Mouse (Mus musculus) lung, postnatal 10 days (tissue): ENCODE measurements around the gene Cnot10.

ENCODE experiments used
- DNase-seq: peaks from one replicate; pipeline ENCODE4 v3.0.0; 2021

Gene Cnot10

DNA sequence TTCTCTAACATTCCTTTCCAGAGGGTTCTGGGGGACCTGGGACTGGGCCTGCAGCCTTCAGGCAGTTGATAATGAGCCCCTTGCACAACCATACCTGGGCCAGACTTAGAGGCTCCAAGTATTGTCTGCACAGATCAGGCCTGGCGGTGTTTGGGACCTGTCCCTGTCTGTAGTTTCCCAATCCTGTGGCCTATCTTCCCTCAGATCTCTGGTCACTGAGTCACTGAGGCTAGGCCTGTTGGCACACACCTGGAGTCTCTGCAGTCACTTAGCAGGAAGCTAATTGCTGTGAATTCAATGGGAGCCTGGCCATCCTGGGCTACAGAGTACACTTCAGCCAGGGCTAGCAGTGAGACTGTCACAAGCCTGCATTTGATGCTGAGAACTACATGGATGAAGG is 64.0 kb downstream of the Cnot10 start:
- no peak for DNase-seq

DNA sequence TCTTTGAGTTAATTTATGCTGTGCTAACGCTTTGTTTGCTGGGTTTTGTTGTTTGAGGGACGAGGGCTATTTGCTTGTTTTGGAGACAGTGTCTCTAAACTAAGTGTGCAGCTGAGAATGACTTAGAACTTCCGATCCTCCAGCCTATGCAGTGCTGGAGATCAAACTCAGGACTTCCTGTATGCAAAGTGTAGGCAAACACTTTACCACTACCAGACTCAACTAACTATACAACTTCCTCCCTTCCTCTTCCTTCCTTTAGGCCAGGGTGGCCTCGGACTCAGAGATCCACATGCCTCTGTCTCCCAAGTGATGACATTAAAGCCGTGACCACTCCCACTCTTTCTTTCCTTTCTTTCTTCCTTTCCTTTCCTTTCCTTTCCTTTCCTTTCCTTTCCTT is 66.5 kb downstream of the Cnot10 start:
- DNase-seq = no peak

DNA sequence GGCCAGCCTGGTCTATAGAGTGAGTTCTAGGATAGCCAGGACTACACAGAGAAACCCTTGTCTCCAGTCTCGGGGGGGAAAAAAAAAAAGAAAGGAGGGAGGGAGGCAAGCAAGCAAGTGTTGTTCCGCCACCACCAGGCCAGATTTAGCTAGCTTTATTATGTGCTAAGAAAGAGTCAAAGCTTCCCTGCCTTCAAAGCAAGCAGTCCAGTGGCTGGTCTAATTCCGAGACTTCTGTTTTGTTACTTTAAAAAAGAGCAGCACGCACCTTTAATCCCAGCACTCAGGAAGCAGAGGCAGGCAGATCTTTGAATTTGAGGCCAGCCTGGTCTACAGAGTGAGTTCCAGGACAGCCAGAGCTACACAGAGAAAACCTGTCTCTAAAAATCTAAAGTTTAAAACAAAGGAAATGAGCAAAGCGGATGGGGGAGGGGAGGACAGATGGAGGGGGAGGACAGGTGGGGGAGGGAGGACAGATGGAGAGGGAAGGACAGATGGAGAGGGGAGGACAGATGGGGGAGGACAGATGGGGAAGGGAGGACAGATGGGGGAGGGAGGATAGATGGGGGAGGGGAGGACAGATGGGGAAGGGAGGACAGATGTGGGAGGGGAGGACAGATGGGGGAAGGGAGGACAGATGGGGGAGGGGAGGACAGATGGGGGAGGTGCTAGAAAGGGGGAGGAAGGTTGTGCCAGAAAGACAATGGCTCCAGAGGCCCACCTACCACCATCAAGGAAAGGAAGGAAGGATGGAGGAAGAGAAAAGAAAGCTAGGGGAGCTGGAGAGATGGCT is 71.1 kb downstream of the Cnot10 start:
- no peak for DNase-seq

- no peak for DNase-seq
Measured at GRCm38 (mm10) chr9:114564667-114565066, 75.3 kb downstream of the Cnot10 start.

GRCm38 (mm10) chr9:114563761-114564606 is 76.0 kb downstream of the Cnot10 start, which contains the start of gene Trim71:
Gene Trim71 (minus strand): TSS chr9:114564369.
- DNase-seq = no peak

DNA sequence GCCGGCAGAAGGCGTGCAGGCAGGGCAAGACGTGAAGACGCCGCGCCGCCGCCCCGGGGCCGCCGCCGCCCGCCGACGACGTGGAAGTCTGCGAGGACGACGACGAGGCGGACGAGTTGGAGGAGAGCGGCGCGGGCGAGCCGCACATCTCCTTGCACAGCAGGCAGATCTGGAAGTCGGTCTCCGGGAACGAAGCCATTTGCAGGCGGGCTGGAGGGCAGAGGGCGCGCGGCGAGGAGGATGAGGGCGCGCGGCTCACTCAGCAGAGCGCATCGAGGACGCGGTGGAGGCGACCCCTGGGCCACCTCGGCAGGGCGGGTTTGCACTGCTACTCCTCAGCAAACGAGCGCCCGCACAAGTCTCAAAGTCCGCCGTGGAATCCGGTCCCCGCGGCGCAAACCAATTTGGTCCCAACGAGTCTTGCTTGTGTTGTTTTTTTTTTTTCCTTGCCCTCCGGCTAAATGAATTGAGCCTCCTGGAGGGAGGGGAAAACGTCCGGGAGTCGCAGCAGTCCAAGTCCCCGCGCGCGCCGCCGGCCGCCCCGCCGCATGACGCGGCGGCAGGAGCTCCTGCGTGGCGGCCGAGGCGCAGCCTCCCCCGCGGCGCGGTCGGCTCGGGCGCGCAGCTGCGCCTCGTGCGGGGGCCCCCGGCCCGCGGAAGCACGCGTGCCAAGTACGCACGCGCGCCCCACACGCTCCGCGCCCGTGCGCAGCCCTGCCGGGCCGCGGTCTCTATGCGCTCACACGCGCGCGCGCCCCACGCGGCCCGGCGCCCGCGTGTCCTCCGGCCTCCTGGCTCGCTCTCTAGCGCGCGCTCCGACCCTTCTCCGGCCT is 76.8 kb downstream of the Cnot10 start:
- DNase-seq = no peak

DNA sequence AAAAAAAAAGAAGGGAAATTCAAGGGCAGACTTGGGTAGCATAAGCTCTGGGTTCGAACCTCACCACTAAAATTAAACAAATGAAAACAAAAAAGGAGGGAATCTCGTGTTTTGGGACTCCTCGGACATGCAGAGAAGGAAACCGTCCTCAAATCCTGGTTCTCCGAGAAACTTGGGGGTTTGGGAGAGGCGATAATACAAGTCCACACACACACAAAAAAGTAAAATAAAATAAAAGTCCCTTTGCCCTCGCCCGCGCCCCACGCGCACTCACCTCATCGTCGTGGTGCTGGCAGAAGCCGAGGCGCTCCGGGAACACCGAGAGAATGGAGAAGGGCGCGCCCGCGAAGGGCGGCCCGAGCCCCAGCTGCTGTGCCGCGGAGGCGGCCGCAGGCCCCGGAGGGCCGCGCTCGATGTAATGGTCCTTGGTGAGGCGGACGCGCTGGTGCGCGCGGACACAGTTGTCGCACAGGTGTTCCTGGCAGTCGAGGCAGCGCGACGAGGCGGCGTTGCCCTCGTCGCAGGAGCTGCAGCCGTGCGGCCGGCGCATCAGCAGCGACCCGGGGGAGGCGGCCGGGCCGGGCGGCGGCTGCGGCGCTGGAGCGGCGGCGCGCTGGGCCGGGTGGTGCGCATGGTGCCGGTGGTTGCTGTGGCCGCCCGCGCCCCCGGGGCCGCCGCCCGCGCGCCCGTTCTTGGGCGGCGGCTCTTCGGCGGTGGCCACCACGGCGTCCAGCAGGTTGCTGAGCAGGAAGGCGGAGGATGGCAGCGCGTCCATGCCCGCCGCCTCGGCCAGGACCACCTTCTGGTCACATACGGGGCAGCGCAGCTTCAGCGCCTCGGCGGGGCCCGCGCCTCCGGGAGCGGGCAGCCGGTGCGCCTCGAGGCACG is 77.7 kb downstream of the Cnot10 start:
- no peak for DNase-seq

GRCm38 (mm10) chr9:114561671-114561971 is 78.4 kb downstream of the Cnot10 start:
- no peak for DNase-seq

DNA sequence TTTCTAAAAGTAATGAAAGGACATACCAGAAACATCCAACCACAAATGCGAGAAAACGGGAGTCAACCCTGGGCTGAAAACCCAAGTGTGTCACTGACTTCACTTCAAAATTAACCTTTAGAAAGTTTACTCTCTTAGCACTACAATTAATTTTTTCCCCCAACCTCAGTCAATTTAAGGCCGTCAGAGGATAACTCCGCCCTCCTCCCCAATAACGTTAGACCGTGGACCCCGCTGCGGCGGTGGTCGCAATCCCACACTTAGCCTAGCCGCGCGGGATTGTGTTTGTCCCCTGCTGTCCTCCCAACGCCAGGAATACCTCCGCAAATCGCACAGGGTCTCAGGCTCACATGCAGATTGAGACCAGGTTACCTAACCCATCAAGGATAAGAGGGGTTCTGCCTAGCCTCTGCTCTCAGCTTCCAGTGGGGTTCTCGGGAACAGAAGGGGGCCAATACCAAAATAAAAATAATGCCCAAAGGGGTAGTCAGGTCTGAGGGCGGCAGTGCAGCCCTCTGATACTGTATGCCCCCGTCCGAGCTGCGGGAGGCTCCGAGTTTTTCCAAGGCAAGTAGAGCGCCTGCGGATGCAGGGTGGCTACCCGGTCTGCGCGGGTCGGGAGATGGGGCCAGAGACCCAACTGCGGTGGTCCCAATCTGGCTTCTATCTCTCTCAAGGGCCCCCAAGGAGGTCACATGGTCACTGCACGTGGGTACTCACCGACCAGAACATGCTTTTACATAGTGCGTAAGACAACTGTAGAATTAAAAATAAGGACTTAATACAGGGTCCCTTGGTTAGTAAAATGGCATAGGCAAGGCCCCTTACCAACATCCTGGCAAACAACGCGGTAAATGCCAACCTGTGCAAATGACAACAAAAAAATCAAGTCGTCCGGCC is 79.0 kb downstream of the Cnot10 start:
- DNase-seq = no peak

- DNase-seq = no peak
Measured at GRCm38 (mm10) chr9:114560141-114560540, 79.8 kb downstream of the Cnot10 start.

- no peak for DNase-seq
Measured at GRCm38 (mm10) chr9:114557086-114557485, 82.9 kb downstream of the Cnot10 start.

GRCm38 (mm10) chr9:114556276-114556855 is 83.6 kb downstream of the Cnot10 start:
- no peak for DNase-seq

GRCm38 (mm10) chr9:114554355-114554979 is 85.5 kb downstream of the Cnot10 start:
- peak; percentile 51 for DNase-seq

GRCm38 (mm10) chr9:114553828-114554227 is 86.2 kb downstream of the Cnot10 start:
- DNase-seq = no peak

DNA sequence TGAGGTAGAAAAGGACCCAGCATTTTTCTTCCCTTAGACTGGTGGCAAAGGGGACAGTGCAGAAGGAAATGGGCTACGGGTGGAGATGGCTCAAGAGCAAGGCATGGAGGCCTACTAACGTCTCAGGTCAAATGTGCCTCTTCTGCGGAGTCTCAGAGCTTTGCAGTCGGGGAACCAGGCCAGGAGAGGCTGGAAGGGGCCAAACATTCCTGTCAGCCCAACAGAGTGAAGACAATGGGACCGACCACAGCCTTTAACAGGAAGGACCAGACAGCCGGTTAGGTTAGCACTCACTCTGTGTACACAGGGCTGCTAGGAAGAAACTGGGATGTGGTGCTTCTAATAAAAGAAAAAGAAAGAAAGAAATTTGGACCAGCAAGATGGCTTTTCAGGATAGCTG is 90.0 kb downstream of the Cnot10 start:
- DNase-seq = no peak

GRCm38 (mm10) chr9:114549117-114549516 is 90.9 kb downstream of the Cnot10 start:
- DNase-seq = no peak

- DNase-seq = peak; percentile 44
Measured at GRCm38 (mm10) chr9:114548496-114548895, 91.5 kb downstream of the Cnot10 start.

GRCm38 (mm10) chr9:114547643-114548077 is 92.3 kb downstream of the Cnot10 start:
- no peak for DNase-seq

DNA sequence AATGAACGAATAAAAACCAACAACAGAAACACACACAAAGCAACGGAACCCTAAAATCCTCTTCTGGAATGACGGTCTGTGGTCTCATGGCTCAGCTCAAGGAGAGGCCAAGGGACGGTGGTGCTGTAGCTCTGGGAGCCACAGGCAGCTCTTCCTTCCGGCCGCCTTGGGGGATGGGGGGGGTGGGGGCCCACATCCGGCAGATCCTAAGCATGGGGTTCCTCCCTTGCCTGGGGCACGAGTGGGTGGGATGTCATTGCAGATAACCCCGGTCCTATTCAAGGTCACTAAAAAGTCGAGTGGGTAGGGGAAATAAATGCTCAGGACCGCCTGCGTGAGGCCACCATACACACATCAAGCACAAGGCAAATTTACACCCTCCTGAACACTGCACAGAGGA is 93.2 kb downstream of the Cnot10 start:
- no peak for DNase-seq

DNA sequence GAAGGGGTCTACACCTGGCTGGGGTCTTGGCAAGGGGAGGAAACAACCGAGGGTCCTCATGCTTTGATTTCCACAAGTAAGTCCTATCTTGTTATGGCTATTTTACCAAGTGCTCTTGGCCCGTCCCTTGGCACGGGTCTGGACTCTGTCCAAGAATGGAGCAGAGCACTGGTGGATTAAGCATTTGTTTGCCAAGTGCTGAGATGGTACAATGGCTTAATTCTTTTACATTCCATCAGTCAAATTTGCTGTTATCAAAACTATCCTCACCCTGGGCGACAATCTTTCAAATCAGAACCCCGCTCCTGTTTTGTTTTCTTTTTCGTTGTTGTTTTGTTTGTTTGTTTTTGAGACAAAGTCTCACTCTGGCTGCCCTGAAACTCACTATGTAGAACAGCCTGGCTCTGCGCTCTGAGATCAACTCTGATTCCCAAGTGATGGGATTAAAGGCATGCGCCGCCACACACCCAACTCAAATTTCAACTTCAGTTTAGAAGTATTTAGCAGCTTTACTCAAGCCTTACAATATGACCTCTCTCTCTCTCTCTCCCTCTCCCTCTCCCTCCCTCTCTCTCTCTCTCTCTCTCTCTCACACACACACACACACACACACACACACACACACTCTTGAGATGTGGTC is 95.1 kb downstream of the Cnot10 start:
- no peak for DNase-seq
